ENCODE assay signal across 9 mouse cellular contexts in genomic region chr19:4417183-4417582, GRCm38 (mm10). TPM values are rescaled to one million over a fixed set of nuclear protein-coding genes. Genes with fewer than 3 reads are reported as not detected.
DNase-seq lines count a peak whose midpoint lies in the region; ATAC-seq and TF ChIP-seq lines count a peak whose summit lies in the region.
"Had no signal": no experiment of that assay in that cellular context is flagged by ENCODE, and none has a peak within 500 bp of the region (broad histone marks: within the 10 kb centered on the region; RNA-seq: fewer than 3 reads in every experiment).

No protein-coding gene starts in this region.

- H3K9me3 ChIP-seq in midbrain, embryonic 14.5 days (ENCODE audit: control insufficient read depth, low read length): no peaks in the 10 kb centered on the region
- no peaks in the 10 kb centered on the region for H3K9me3 ChIP-seq in midbrain, embryonic 15.5 days
- no peaks in the 10 kb centered on the region for H3K9me3 ChIP-seq in embryonic facial prominence, embryonic 11.5 days (replicated peaks; ENCODE audit: control insufficient read depth, low read length)
- no peaks in the 10 kb centered on the region; the same call in 1 of the 2 replicates for H3K9me3 ChIP-seq in limb, embryonic 14.5 days (ENCODE audit: control insufficient read depth, low read length)
- H3K9me3 ChIP-seq: embryonic facial prominence, embryonic 15.5 days had no signal

- no peak overlapping the region for H3K9ac ChIP-seq in midbrain, embryonic 14.5 days (replicated peaks; ENCODE audit: low read length)
- no peak overlapping the region for H3K9ac ChIP-seq in midbrain, embryonic 15.5 days
- H3K9ac ChIP-seq in embryonic facial prominence, embryonic 11.5 days (replicated peaks; ENCODE audit: low read length): no peak overlapping the region
- H3K9ac ChIP-seq in limb, embryonic 14.5 days (ENCODE audit: low read depth, low read length, severe bottlenecking): no peak overlapping the region
- H3K9ac ChIP-seq: embryonic facial prominence, embryonic 15.5 days had no signal

- TF ChIP-seq POLR2A in limb, embryonic 14.5 days (IDR thresholded peaks at IDR 0.05; ENCODE audit: borderline replicate concordance, extremely low read depth, insufficient read depth, insufficient read length): no peak

- no peak overlapping the region for H3K4me2 ChIP-seq in midbrain, embryonic 14.5 days (ENCODE audit: low read length)
- H3K4me2 ChIP-seq in midbrain, embryonic 15.5 days: no peak overlapping the region
- H3K4me2 ChIP-seq in embryonic facial prominence, embryonic 11.5 days (ENCODE audit: low read depth, low read length): no peak overlapping the region
- H3K4me2 ChIP-seq in limb, embryonic 14.5 days (replicated peaks; ENCODE audit: low read depth, low read length, severe bottlenecking): no peak overlapping the region
- H3K4me2 ChIP-seq: embryonic facial prominence, embryonic 15.5 days had no signal

- DNase-seq in midbrain, embryonic 14.5 days: peak; percentile 77
- peak; percentile 85 for DNase-seq in adrenal gland, postnatal 10 days
- peak; percentile 74 for DNase-seq in embryonic facial prominence, embryonic 11.5 days (ENCODE audit: low spot score)
- peak; percentile 81 for DNase-seq in induced T-regulatory cell, adult 2 months (ENCODE audit: low read depth)
- peak; percentile 63 for DNase-seq in limb, embryonic 14.5 days (ENCODE audit: low spot score)
- DNase-seq in thymus, postnatal 36 days: peak; percentile 55 to 62

- no peak for ATAC-seq in midbrain, embryonic 14.5 days (ENCODE audit: low FRiP score, low TSS enrichment)
- ATAC-seq in midbrain, embryonic 15.5 days (replicated peaks): no peak
- 0 out of 2 replicates have a peak, but pooled peaks have one; percentile 23 for ATAC-seq in embryonic facial prominence, embryonic 11.5 days (replicated peaks; ENCODE audit: insufficient number of reproducible peaks, low FRiP score, low TSS enrichment, low read depth)
- ATAC-seq in limb, embryonic 14.5 days (ENCODE audit: low FRiP score, low read depth): no peak
- ATAC-seq in neutrophil, adult 5-6 weeks (ENCODE audit: extremely low read depth, insufficient number of reproducible peaks, low FRiP score, poor library complexity, severe bottlenecking): peak; percentile 89

- H3K4me1 ChIP-seq in midbrain, embryonic 14.5 days (ENCODE audit: control insufficient read depth, insufficient read depth, low read length): no peaks in the 10 kb centered on the region
- no peaks in the 10 kb centered on the region for H3K4me1 ChIP-seq in midbrain, embryonic 15.5 days
- H3K4me1 ChIP-seq in embryonic facial prominence, embryonic 11.5 days (ENCODE audit: control insufficient read depth, insufficient read depth, low read length): no peaks in the 10 kb centered on the region
- no peaks in the 10 kb centered on the region for H3K4me1 ChIP-seq in limb, embryonic 14.5 days (ENCODE audit: control insufficient read depth, insufficient read depth, low read length)

- 0% methylated on average over 1 of the region's 1 CpGs for WGBS in midbrain, embryonic 14.5 days
- 0% methylated on average over 1 of the region's 1 CpGs for WGBS in midbrain, embryonic 15.5 days
- 0% methylated on average over 1 of the region's 1 CpGs for WGBS in embryonic facial prominence, embryonic 11.5 days
- 0% methylated on average over 1 of the region's 1 CpGs for WGBS in limb, embryonic 14.5 days

- no peaks in the 10 kb centered on the region for H3K27me3 ChIP-seq in midbrain, embryonic 14.5 days (ENCODE audit: control insufficient read depth, insufficient read depth, low read length)
- H3K27me3 ChIP-seq in midbrain, embryonic 15.5 days (replicated peaks): no peaks in the 10 kb centered on the region
- H3K27me3 ChIP-seq in embryonic facial prominence, embryonic 11.5 days (ENCODE audit: control insufficient read depth, insufficient read depth, low read length): no peaks in the 10 kb centered on the region
- no peaks in the 10 kb centered on the region for H3K27me3 ChIP-seq in limb, embryonic 14.5 days (ENCODE audit: control insufficient read depth, insufficient read depth, low read length)
- H3K27me3 ChIP-seq: embryonic facial prominence, embryonic 15.5 days had no signal

- H3K36me3 ChIP-seq in midbrain, embryonic 14.5 days (ENCODE audit: control insufficient read depth, insufficient read depth, low read length): no peaks in the 10 kb centered on the region
- no peaks in the 10 kb centered on the region for H3K36me3 ChIP-seq in midbrain, embryonic 15.5 days (replicated peaks)
- no peaks in the 10 kb centered on the region for H3K36me3 ChIP-seq in embryonic facial prominence, embryonic 11.5 days (replicated peaks; ENCODE audit: control insufficient read depth, insufficient read depth, low read depth, low read length)
- no peaks in the 10 kb centered on the region for H3K36me3 ChIP-seq in limb, embryonic 14.5 days (ENCODE audit: control insufficient read depth, insufficient read depth, low read length)

- H3K27ac ChIP-seq in midbrain, embryonic 14.5 days (replicated peaks; ENCODE audit: low read depth, low read length): no peak overlapping the region
- H3K27ac ChIP-seq in midbrain, embryonic 15.5 days: no peak overlapping the region
- H3K27ac ChIP-seq in embryonic facial prominence, embryonic 11.5 days (replicated peaks; ENCODE audit: low read depth, low read length): no peak overlapping the region
- no peak overlapping the region for H3K27ac ChIP-seq in limb, embryonic 14.5 days (replicated peaks; ENCODE audit: low read depth, low read length)
- H3K27ac ChIP-seq: embryonic facial prominence, embryonic 15.5 days had no signal

- no peak overlapping the region for H3K4me3 ChIP-seq in midbrain, embryonic 14.5 days (replicated peaks; ENCODE audit: low read depth, low read length)
- no peak overlapping the region for H3K4me3 ChIP-seq in midbrain, embryonic 15.5 days
- H3K4me3 ChIP-seq in embryonic facial prominence, embryonic 11.5 days (ENCODE audit: low read depth, low read length): no peak overlapping the region
- H3K4me3 ChIP-seq in limb, embryonic 14.5 days (replicated peaks; ENCODE audit: low read length): no peak overlapping the region
- H3K4me3 ChIP-seq: embryonic facial prominence, embryonic 15.5 days had no signal

RNA-seq across cellular contexts. Expression of gene Kdm2a, which starts 19.1 kb away (rescaled TPM):
- polyA plus RNA-seq in midbrain, embryonic 14.5 days (2014; fragmentation: Nextera tagmentation; extraction: Ambion mirVana): 29.2 and 43.9 TPM in 2 replicates
- 37.0 and 38.8 TPM in 2 replicates for polyA plus RNA-seq in midbrain, embryonic 15.5 days (2015; fragmentation: Nextera tagmentation; extraction: Ambion mirVana)
- total RNA-seq in adrenal gland, postnatal 10 days (2021): 10 to 100 TPM; 67.7 to 84.7 TPM
- polyA plus RNA-seq in embryonic facial prominence, embryonic 11.5 days (2014; fragmentation: Nextera tagmentation; extraction: Ambion mirVana): 43.5 and 48.3 TPM in 2 replicates
- polyA plus RNA-seq in limb, embryonic 14.5 days (2012; rRNA removed): 99.7 and 126 TPM in 2 replicates
- 54.4 and 59.8 TPM in 2 replicates for polyA plus RNA-seq in limb, embryonic 14.5 days (2014; fragmentation: Nextera tagmentation; extraction: Ambion mirVana)
- total RNA-seq in neutrophil, adult 5-6 weeks (2017): 205 and 210 TPM in 2 replicates

RNA-seq across cellular contexts. Expression of gene Rhod, which starts 22.0 kb away (rescaled TPM):
- 2.6 and 4.8 TPM in 2 replicates for polyA plus RNA-seq in midbrain, embryonic 14.5 days (2014; fragmentation: Nextera tagmentation; extraction: Ambion mirVana)
- polyA plus RNA-seq in midbrain, embryonic 15.5 days (2015; fragmentation: Nextera tagmentation; extraction: Ambion mirVana): 5.1 and 5.5 TPM in 2 replicates
- total RNA-seq in adrenal gland, postnatal 10 days (2021): 10 to 100 TPM; 13.7 to 15.4 TPM
- polyA plus RNA-seq in embryonic facial prominence, embryonic 11.5 days (2014; fragmentation: Nextera tagmentation; extraction: Ambion mirVana): 39.8 and 45.9 TPM in 2 replicates
- polyA plus RNA-seq in limb, embryonic 14.5 days (2012; rRNA removed): 33.8 and 36.6 TPM in 2 replicates
- 44.2 and 51.0 TPM in 2 replicates for polyA plus RNA-seq in limb, embryonic 14.5 days (2014; fragmentation: Nextera tagmentation; extraction: Ambion mirVana)
- not detected in 2 replicates for total RNA-seq in neutrophil, adult 5-6 weeks (2017)

Comparison
In these comparisons a context has a peak if more than half of its experiments do, and no peak if none do; other contexts are left out.
1. ATAC-seq: peak in embryonic facial prominence, embryonic 11.5 days (single experiment) and neutrophil, adult 5-6 weeks (single experiment); none in midbrain, embryonic 14.5 days (single experiment), midbrain, embryonic 15.5 days (single experiment) and limb, embryonic 14.5 days (single experiment).
2. Peak in every context shown above with its lines, with median percentiles within 50 percentile points of each other: DNase-seq.